Mouse (Mus musculus) layer of hippocampus, postnatal 10 days (tissue): Measurements from ENCODE around the gene Zfp119b. TPM values are rescaled to one million over a fixed set of nuclear protein-coding genes. Genes with fewer than 3 reads are reported as not detected.

Experiments
- DNase-seq, 2 experiments: peaks; one replicate each; pipeline ENCODE4 v3.0.0; 2021; ENCODE audit warnings: low spot score in 2 of 2
- long read RNA-seq: library from polyadenylated mRNA; stranded (forward); transcript quantifications from one replicate; pipeline ENCODE4 v2.0.0, GENCODE M21; 2023
- total RNA-seq, 2 experiments: library from RNA; stranded (reverse); gene quantifications; 2 replicates each; pipeline ENCODE4 v1.2.3; 2021

The Zfp119b gene
- total RNA-seq = 1 to 10 TPM; 3.9 to 4.4 TPM
- long read RNA-seq, partial matches to known transcripts = 0 of 4 reads
- long read RNA-seq, other reads (novel, unspliced or antisense) = 1 of 4 reads

- DNase-seq = no peak
Measured at GRCm38 (mm10) chr17:55949400-55949799, at the start of gene Zfp119b. TSS of gene Zfp119b (minus strand) at chr17:55949500.

GRCm38 (mm10) chr17:55996007-55996406 is 46.7 kb upstream of the Zfp119b start:
- DNase-seq = no peak

- DNase-seq = no peak
Measured at GRCm38 (mm10) chr17:55990278-55990898, 41.1 kb upstream of the Zfp119b start.

GRCm38 (mm10) chr17:55986030-55986961 is 37.0 kb upstream of the Zfp119b start, which contains the start of gene Fsd1:
TSS of gene Fsd1 (plus strand) at chr17:55986509.
- peak; percentile 76 to 85 for DNase-seq

- DNase-seq = no peak
Measured at GRCm38 (mm10) chr17:55977301-55977700, 28.0 kb upstream of the Zfp119b start.

GRCm38 (mm10) chr17:55976255-55976862 is 27.1 kb upstream of the Zfp119b start:
- DNase-seq = peak; percentile 83 to 87

GRCm38 (mm10) chr17:55971453-55971852 is 22.2 kb upstream of the Zfp119b start:
- DNase-seq = no peak

- peak; percentile 59 to 67 for DNase-seq
Measured at GRCm38 (mm10) chr17:55969966-55970891, 20.9 kb upstream of the Zfp119b start, which contains the start of gene Shd. TSS of gene Shd (plus strand) at chr17:55970467.

- peak; percentile 66 to 70 for DNase-seq
Measured at GRCm38 (mm10) chr17:55969560-55969959, 20.3 kb upstream of the Zfp119b start.

- DNase-seq = no peak
Measured at GRCm38 (mm10) chr17:55968210-55968609, 18.9 kb upstream of the Zfp119b start.

GRCm38 (mm10) chr17:55967186-55967585 is 17.9 kb upstream of the Zfp119b start:
- DNase-seq = no peak

- DNase-seq = no peak
Measured at GRCm38 (mm10) chr17:55964996-55965395, 15.7 kb upstream of the Zfp119b start.

- DNase-seq = no peak
Measured at GRCm38 (mm10) chr17:55964496-55964895, 15.2 kb upstream of the Zfp119b start.

GRCm38 (mm10) chr17:55963171-55963570 is 13.9 kb upstream of the Zfp119b start:
- peak in 1 of 2 experiments; percentile 3 for DNase-seq

- DNase-seq = peak in 1 of 2 experiments; percentile 2
Measured at GRCm38 (mm10) chr17:55961631-55962030, 12.3 kb upstream of the Zfp119b start.

GRCm38 (mm10) chr17:55960791-55961190 is 11.5 kb upstream of the Zfp119b start:
- peak in 1 of 2 experiments; percentile 3 for DNase-seq

GRCm38 (mm10) chr17:55959946-55960740 is 10.8 kb upstream of the Zfp119b start:
- DNase-seq = peak; percentile 5 to 21

GRCm38 (mm10) chr17:55958918-55959728 is 9.8 kb upstream of the Zfp119b start, which contains the start of gene Yju2:
TSS of gene Yju2 (plus strand) at chr17:55959099.
- peak; percentile 95 to 96 for DNase-seq

GRCm38 (mm10) chr17:55958584-55958886 is 9.2 kb upstream of the Zfp119b start:
- DNase-seq = no peak
